Mouse (Mus musculus) c-Kit-positive CD71-negative TER-119-negative erythroid progenitor cells, embryonic 14.5 days (primary cell): Measurements from ENCODE around the gene Btnl9.
"Not testable (repeated sequence)": the region's sequence is repeated elsewhere in the genome, so short reads cannot be mapped to it uniquely, and the experiment has no call there.

Source experiments
- DNase-seq: peaks from one replicate; pipeline ENCODE4 v3.0.0-alpha.2; 2013; ENCODE audit warnings: low read depth

The Btnl9 gene

GRCm38 (mm10) chr11:49176047-49176779, 10.7 kb downstream of the Btnl9 start:
- DNase-seq: not testable (repeated sequence)

DNA sequence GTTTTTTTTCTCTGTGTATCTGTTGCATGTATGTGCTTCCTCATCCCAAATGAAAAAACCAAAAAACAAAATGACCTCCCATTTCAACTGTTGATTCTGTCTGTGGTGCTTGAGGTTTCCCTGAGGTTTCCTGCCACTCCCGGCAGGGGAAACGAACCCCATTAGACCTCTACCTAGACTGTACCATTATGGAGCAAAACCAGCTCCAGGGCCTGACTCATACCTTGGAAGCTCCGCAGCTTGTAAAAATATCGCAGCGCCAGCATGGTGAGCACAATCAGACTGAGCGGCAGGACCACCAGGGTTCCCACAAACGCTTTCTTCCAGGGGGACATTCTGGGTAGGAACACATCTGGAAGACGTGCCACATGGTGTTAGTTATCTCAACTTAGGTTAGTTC, 11.6 kb downstream of the Btnl9 start:
- peak; percentile 51 for DNase-seq

DNA sequence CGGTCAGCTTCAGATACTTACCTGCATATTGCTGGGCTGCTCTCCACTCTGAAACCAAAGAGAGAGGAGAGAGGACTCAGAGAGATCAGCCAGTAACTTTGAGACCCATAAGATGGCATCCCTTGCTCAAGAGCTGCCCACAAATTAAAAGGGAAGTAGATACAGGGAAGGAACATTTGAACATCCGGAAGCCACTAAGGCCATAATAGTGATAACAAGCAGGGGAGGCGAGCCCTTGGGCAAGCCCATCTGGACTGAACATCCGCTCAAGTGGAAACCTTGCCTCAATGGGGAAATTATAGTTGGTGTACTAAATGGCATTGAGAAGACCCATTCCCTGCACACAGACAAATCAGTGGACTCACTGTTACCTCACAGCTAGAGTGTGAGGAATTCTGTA, 16.4 kb downstream of the Btnl9 start:
- DNase-seq: peak; percentile 37

DNA sequence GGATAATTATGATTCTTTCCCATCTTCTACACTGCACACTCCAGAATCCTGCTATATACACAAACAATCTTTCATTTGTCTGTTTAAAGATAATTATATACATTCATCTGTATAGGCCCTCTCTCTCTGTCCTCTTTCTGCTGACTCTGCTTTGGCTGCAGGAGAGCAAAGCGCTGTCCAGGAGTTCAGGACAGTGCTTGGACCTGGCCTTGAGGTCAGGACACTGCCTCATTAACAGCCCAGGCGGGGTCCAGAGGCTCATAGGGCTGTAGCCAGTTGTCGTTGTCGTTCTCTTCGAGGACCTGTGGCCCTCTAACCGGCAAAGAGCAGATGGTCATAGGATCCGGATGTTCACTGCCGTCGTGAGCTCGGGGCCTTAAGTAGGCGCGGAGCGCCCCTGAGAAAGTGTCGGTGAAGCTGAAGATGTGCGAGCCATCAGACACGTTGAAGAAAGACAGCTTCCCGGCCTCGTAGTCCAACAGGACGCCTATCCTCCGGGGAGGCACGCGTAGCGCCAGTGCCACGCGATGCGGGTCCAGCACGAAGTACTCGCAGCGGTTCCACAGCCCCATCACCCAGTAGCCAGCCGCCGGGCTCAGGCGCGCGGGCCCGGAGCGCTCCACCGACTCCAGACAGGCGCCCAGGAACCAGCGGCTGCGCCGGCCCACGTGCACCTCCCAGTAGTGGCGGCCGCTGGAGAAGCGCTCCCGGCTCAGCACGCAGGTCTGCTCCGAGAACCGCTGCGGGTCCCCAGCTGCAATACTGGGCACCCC, 17.9 kb downstream of the Btnl9 start:
- DNase-seq: no peak

DNA sequence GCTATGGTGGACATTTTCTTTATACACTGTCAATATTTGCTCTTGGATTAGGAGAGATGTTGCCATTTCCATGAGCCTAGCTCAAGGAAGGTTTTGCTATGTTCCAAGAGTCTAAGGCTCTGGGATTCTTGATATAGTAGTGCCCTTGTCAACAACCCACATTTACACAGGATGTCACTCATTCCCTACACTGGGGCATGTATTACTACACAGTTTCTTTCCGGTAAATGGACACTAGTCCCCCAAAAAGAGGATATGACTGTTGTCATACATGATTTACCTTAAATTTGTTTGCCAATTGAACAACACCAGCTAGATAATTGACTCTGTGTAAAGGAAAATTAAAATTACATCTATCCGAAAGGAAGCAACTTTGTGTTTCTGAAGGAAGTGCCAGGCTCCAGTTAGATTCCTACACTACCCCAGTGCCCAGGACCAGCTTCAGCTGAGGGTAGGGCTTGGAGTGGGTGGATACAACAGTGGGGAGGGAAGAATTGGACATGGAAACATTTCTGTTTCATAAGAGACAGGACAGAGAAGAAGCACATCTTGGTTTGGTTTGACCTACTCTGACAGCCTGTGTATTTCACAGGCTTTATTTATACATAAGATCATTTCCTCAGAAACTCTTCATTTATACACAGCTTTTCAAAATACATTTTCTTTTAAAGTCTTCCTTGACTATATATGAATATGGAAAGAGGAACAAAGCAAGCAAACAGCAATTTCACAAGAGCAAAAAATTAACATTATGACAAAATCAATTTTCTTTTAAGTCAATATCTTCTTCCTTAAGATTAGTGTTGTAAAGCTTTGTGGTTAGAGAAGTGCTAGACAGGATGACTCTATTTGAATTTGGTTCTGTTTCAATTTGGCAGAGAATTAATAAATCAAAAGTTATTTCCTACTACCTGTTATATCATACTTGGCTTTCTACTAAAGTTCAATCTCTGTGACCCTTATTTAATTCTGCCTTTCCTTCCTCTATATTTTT, 29.8 kb downstream of the Btnl9 start:
- no peak for DNase-seq

GRCm38 (mm10) chr11:49154077-49154476, 32.9 kb downstream of the Btnl9 start, which contains the start of gene Olfr1394:
Gene Olfr1394 (plus strand): TSS chr11:49154377.
- no peak for DNase-seq

GRCm38 (mm10) chr11:49141974-49142373, 45.0 kb downstream of the Btnl9 start, which contains the start of gene Olfr1395:
Gene Olfr1395 (plus strand): TSS chr11:49142274.
- DNase-seq: no peak

- no peak for DNase-seq
Measured at GRCm38 (mm10) chr11:49124169-49124568, 62.8 kb downstream of the Btnl9 start.

DNA sequence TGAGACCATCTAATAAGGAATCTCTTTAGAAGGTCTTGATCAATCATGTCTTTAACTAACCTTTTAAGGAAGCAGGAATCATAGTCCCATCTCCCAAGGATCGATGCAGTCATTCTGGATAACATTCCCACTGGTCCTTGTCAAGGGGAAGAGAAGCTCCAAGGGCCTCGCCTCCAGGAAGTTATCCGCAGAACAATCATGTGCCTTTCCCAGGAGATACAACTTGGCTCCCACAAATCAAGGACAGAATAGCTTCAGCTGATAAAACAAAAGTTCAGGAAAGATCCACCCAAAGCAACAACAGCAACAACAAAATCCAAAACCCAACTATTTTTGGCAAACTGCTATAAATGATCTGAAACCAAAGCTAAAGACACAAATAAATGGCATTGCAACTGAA, 67.3 kb downstream of the Btnl9 start:
- no peak for DNase-seq
